Mouse (Mus musculus) liver, postnatal 0 days (tissue): ENCODE measurements around the gene Wdr34.

ENCODE experiments used
- CTCF ChIP-seq: sonication (generic); IDR thresholded peaks from 2 replicates; pipeline ENCODE4 v1.5.1; 2016; ENCODE audit warnings: antibody characterized with exemption, low read depth
- EP300 ChIP-seq: IDR thresholded peaks from 2 replicates; pipeline ENCODE4 v1.6.1; 2016; ENCODE audit warnings: antibody characterized with exemption, low read depth, mild to moderate bottlenecking

- TF ChIP-seq CTCF = no peak
- no peak for TF ChIP-seq EP300
These were observed 29.6 kb upstream of the Wdr34 start for GRCm38 (mm10) chr2:30078349-30078712.
